Mouse (Mus musculus) forebrain, embryonic 14.5 days (tissue): ENCODE data around the gene Flywch2. TPM values are rescaled to one million over a fixed set of nuclear protein-coding genes. Genes with fewer than 3 reads are reported as not detected.

ENCODE experiments used
- ATAC-seq: fragments of 200-750 bp; cut with Nextera tagmentation; 2 replicates; pipeline ENCODE4 v1.8.0; 2017; ENCODE audit warnings: mild to moderate bottlenecking, moderate library complexity
- DNase-seq: peaks from one replicate; pipeline ENCODE4 v3.0.0-alpha.2; 2015; ENCODE audit warnings: low spot score
- H3K27ac ChIP-seq: fragments of 300-500 bp; sonication (generic); 2 replicates; pipeline ENCODE4 v1.5.1; 2014; ENCODE audit warnings: low read depth, mild to moderate bottlenecking, control low read depth, low read length, moderate library complexity
- H3K27me3 ChIP-seq: fragments of 300-500 bp; sonication (generic); replicated peaks from 2 replicates; pipeline ENCODE4 v1.6.1; 2014; ENCODE audit warnings: low read length, control low read depth, mixed read lengths; ENCODE audit not compliant: control insufficient read depth, insufficient read depth
- H3K36me3 ChIP-seq: fragments of 300-500 bp; sonication (generic); 2 replicates; pipeline ENCODE4 v1.6.1; 2014; ENCODE audit warnings: low read length, control low read depth; ENCODE audit not compliant: control insufficient read depth, insufficient read depth
- H3K4me1 ChIP-seq: fragments of 300-500 bp; sonication (generic); 2 replicates; pipeline ENCODE4 v1.6.1; 2014; ENCODE audit warnings: antibody characterized with exemption, low read length, control low read depth; ENCODE audit not compliant: control insufficient read depth, insufficient read depth
- H3K4me2 ChIP-seq: fragments of 300-500 bp; sonication (generic); 2 replicates; pipeline ENCODE4 v1.6.1; 2014; ENCODE audit warnings: mild to moderate bottlenecking, control low read depth, low read length
- H3K4me3 ChIP-seq: fragments of 300-500 bp; sonication (generic); 2 replicates; pipeline ENCODE4 v1.5.1; 2014; ENCODE audit warnings: low read depth, low read length, control low read depth
- H3K9ac ChIP-seq: fragments of 300-500 bp; sonication (generic); 2 replicates; pipeline ENCODE4 v1.6.1; 2014; ENCODE audit warnings: mild to moderate bottlenecking, low read length, control low read depth, moderate library complexity
- H3K9me3 ChIP-seq: fragments of 300-500 bp; sonication (generic); replicated peaks from 2 replicates; pipeline ENCODE4 v1.6.1; 2016; ENCODE audit warnings: low read length, control low read depth, mixed read lengths; ENCODE audit not compliant: control insufficient read depth
- WGBS: fragments of 180-500 bp; shearing (Covaris S2); extraction: QIAGEN DNeasy Blood & Tissue Kit; methylation state at CpG from one replicate; pipeline ENCODE4 v1.1.7; 2014; 5-methylcytosine and 5-hydroxymethylcytosine counted together
- polyA plus RNA-seq: library from polyadenylated mRNA; unstranded; fragments of >200 nt; fragmentation: Nextera tagmentation; extraction: Ambion mirVana; gene quantifications from 2 replicates; pipeline ENCODE4 v1.2.1, GENCODE M21; 2014

The Flywch2 gene
- polyA plus RNA-seq, 1 experiment from 2014 or later: 44.2 TPM

- 38% methylated on average over 10 of the region's 10 CpGs for WGBS
- ATAC-seq (no peak), DNase-seq (peak; percentile 85)
- Histone ChIP-seq H3K27me3 (peaks cover 33% of the 10 kb centered on the region), H3K36me3 (peaks cover 37% of the 10 kb centered on the region), H3K27ac (no peak overlapping the region), H3K9ac (no peak overlapping the region; the same call in 1 of the 2 replicates), H3K4me3 (no peak overlapping the region), H3K4me2 (no peak overlapping the region), H3K9me3 (no peaks in the 10 kb centered on the region), H3K4me1 (peaks cover 6% of the 10 kb centered on the region; the same call in 1 of the 2 replicates)
Measured at GRCm38 (mm10) chr17:23748631-23749391, 37.1 kb downstream of the Flywch2 start.

- Histone ChIP-seq H3K27me3 (peaks cover 41% of the 10 kb centered on the region), H3K4me1 (peaks cover 6% of the 10 kb centered on the region; the same call in 1 of the 2 replicates), H3K27ac (no peak overlapping the region), H3K9ac (no peak overlapping the region), H3K9me3 (no peaks in the 10 kb centered on the region), H3K36me3 (peaks cover 30% of the 10 kb centered on the region), H3K4me3 (no peak overlapping the region), H3K4me2 (no peak overlapping the region)
- ATAC-seq (no peak), DNase-seq (no peak)
- WGBS: 36% methylated on average over 6 of the region's 6 CpGs
Measured at GRCm38 (mm10) chr17:23748026-23748425, 37.9 kb downstream of the Flywch2 start.

- no peaks in the 10 kb centered on the region for H3K9me3 ChIP-seq
- DNase-seq (no peak), ATAC-seq (no peak)
- no peak overlapping the region for H3K4me2 ChIP-seq
- H3K27ac ChIP-seq: no peak overlapping the region
- no peak overlapping the region for H3K4me3 ChIP-seq
- H3K36me3 ChIP-seq: peaks cover 24% of the 10 kb centered on the region
- H3K4me1 ChIP-seq: peaks cover 6% of the 10 kb centered on the region; the same call in 1 of the 2 replicates
- peaks cover 46% of the 10 kb centered on the region for H3K27me3 ChIP-seq
- 84% methylated on average over 3 of the region's 3 CpGs for WGBS
- H3K9ac ChIP-seq: no peak overlapping the region
Measured at GRCm38 (mm10) chr17:23747471-23747870, 38.4 kb downstream of the Flywch2 start.

- ATAC-seq (no peak), DNase-seq (no peak)
- Histone ChIP-seq H3K4me1 (peaks cover 9% of the 10 kb centered on the region; the same call in 1 of the 2 replicates), H3K9me3 (no peaks in the 10 kb centered on the region), H3K27me3 (peaks cover 53% of the 10 kb centered on the region), H3K4me2 (no peak overlapping the region), H3K9ac (no peak overlapping the region), H3K36me3 (peaks cover 17% of the 10 kb centered on the region), H3K4me3 (no peak overlapping the region), H3K27ac (no peak overlapping the region)
- WGBS: 77% methylated on average over 3 of the region's 3 CpGs
Measured at GRCm38 (mm10) chr17:23746767-23747166, 39.1 kb downstream of the Flywch2 start.

GRCm38 (mm10) chr17:23746311-23746710, 39.6 kb downstream of the Flywch2 start:
- no peak overlapping the region for H3K9ac ChIP-seq

GRCm38 (mm10) chr17:23745301-23746251, 40.3 kb downstream of the Flywch2 start, which contains the start of gene Kremen2:
Kremen2 (minus strand) TSS chr17:23745833.
- DNase-seq: peak; percentile 59
- H3K9me3 ChIP-seq: no peaks in the 10 kb centered on the region
- 0 out of 2 replicates have a peak, but pooled peaks have one; percentile 10 for ATAC-seq
- H3K27ac ChIP-seq: no peak within 1 kb of the TSS
- peaks cover 11% of the 10 kb centered on the region; the same call in 1 of the 2 replicates for H3K4me1 ChIP-seq
- peak within 1 kb of the TSS; percentile 55 for H3K9ac ChIP-seq
- H3K4me2 ChIP-seq: peak within 1 kb of the TSS; percentile 63
- H3K36me3 ChIP-seq: peaks cover 5% of the 10 kb centered on the region; the same call in 1 of the 2 replicates
- H3K27me3 ChIP-seq: peaks cover 64% of the 10 kb centered on the region
- WGBS: under 1% methylated on average over 38 of the region's 45 CpGs
- H3K4me3 ChIP-seq: peak within 1 kb of the TSS; percentile 32

More at GRCm38 (mm10) chr17:23746311-23746710, 39.6 kb downstream of the Flywch2 start:
- H3K9me3 ChIP-seq: no peaks in the 10 kb centered on the region
- 2% methylated on average over 12 of the region's 12 CpGs for WGBS
- no peak for DNase-seq
- H3K4me2 ChIP-seq: peak overlapping the region; percentile 63
- H3K27ac ChIP-seq: no peak overlapping the region
- H3K4me3 ChIP-seq: peak overlapping the region; percentile 32; the same call in 1 of the 2 replicates
- H3K4me1 ChIP-seq: peaks cover 9% of the 10 kb centered on the region; the same call in 1 of the 2 replicates
- no peak for ATAC-seq
- peaks cover 58% of the 10 kb centered on the region for H3K27me3 ChIP-seq
- peaks cover 12% of the 10 kb centered on the region for H3K36me3 ChIP-seq

- Histone ChIP-seq H3K4me2 (no peak overlapping the region), H3K27me3 (peaks cover 64% of the 10 kb centered on the region), H3K4me3 (0 out of 2 replicates have a peak overlapping the region, but pooled peaks have one; percentile 32), H3K9me3 (no peaks in the 10 kb centered on the region), H3K36me3 (no peaks in the 10 kb centered on the region), H3K4me1 (peaks cover 13% of the 10 kb centered on the region; the same call in 1 of the 2 replicates), H3K27ac (no peak overlapping the region), H3K9ac (no peak overlapping the region)
- no peak for ATAC-seq
- no peak for DNase-seq
- WGBS: 2% methylated on average over 14 of the region's 14 CpGs
Measured at GRCm38 (mm10) chr17:23744651-23745050, 41.2 kb downstream of the Flywch2 start.

- Histone ChIP-seq H3K9ac (no peak overlapping the region), H3K36me3 (no peaks in the 10 kb centered on the region), H3K4me1 (peaks cover 17% of the 10 kb centered on the region; the same call in 1 of the 2 replicates), H3K9me3 (no peaks in the 10 kb centered on the region), H3K4me2 (no peak overlapping the region), H3K27me3 (peaks cover 64% of the 10 kb centered on the region), H3K4me3 (no peak overlapping the region), H3K27ac (no peak overlapping the region)
- DNase-seq: no peak
- WGBS: 18% methylated on average over 8 of the region's 8 CpGs
- no peak for ATAC-seq
Measured at GRCm38 (mm10) chr17:23744076-23744475, 41.8 kb downstream of the Flywch2 start.
